Comparison of ENCODE assay signal across 10 mouse cellular contexts in the genomic region with DNA sequence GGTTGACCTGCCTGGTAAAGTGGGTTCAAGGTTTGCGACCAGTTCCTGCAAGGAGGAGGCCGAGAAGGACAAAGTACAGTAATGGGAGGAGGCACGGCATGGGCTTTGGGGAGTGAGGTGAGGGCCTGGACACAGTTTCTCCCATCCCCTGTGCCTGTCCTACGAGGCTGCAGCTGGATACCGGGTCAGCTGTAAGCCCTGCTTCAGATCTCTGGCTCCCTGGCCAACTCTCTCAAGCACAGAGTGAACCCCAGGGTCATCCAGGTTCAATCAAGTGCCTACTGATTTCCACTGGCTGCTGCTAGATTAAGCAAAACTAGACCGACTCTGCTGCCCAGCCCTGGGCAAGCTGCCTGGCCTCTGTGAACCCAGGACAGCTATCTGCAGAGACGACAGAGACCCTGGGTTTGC. TPM values are rescaled to one million over a fixed set of nuclear protein-coding genes. Genes with fewer than 3 reads are reported as not detected.
DNase-seq lines count a peak whose midpoint lies in the region; ATAC-seq and TF ChIP-seq lines count a peak whose summit lies in the region.
"Had no signal": no experiment of that assay in that cellular context is flagged by ENCODE, and none has a peak within 500 bp of the region (broad histone marks: within the 10 kb centered on the region; RNA-seq: fewer than 3 reads in every experiment).

No protein-coding gene starts in this region.

- peak; percentile 58 for DNase-seq in adrenal gland, adult 2 months
- no peak for DNase-seq in adrenal gland, postnatal 4 days (ENCODE audit: low spot score in 2 of 2)
- DNase-seq in midbrain, embryonic 11.5 days (ENCODE audit: low spot score, missing footprints), result no peak
- DNase-seq in midbrain, postnatal 0 days (ENCODE audit: low spot score), result no peak
- DNase-seq in kidney, adult 2 months, result peak; percentile 88
- DNase-seq in gastrocnemius, postnatal 36 days, result no peak
- DNase-seq in ovary, postnatal 10 days (ENCODE audit: low spot score), result no peak

- 76% methylated on average over 7 of the region's 7 CpGs for WGBS in midbrain, embryonic 11.5 days
- WGBS in midbrain, postnatal 0 days, result 69% methylated on average over 7 of the region's 7 CpGs
- WGBS in kidney, adult 2 months, result 13% methylated on average over 7 of the region's 7 CpGs
- 14% methylated on average over 7 of the region's 7 CpGs for WGBS in small intestine, adult 2 months

- peaks cover 68% of the 10 kb centered on the region for H3K4me1 ChIP-seq in midbrain, embryonic 11.5 days (ENCODE audit: control insufficient read depth, insufficient read depth, low read length)
- H3K4me1 ChIP-seq in midbrain, postnatal 0 days (ENCODE audit: insufficient read depth, low read length), result peaks cover 50% of the 10 kb centered on the region
- H3K4me1 ChIP-seq in kidney, adult 2 months (ENCODE audit: control insufficient read depth, insufficient read depth, low read length), result peaks cover 63% of the 10 kb centered on the region
- peaks cover 59% of the 10 kb centered on the region for H3K4me1 ChIP-seq in small intestine, adult 2 months (ENCODE audit: control insufficient read depth, insufficient read depth, insufficient read length, low read length)

- ATAC-seq in midbrain, embryonic 11.5 days (ENCODE audit: low FRiP score), result no peak
- no peak for ATAC-seq in midbrain, postnatal 0 days (ENCODE audit: low FRiP score)

- H3K9ac ChIP-seq in midbrain, embryonic 11.5 days (ENCODE audit: low read length), result peak overlapping the region; percentile 10; the same call in 1 of the 2 replicates
- no peak overlapping the region for H3K9ac ChIP-seq in midbrain, postnatal 0 days (replicated peaks; ENCODE audit: low read length, poor library complexity, severe bottlenecking)

- H3K9me3 ChIP-seq in midbrain, embryonic 11.5 days (ENCODE audit: control insufficient read depth, low read length), result no peaks in the 10 kb centered on the region
- no peaks in the 10 kb centered on the region for H3K9me3 ChIP-seq in midbrain, postnatal 0 days (ENCODE audit: low read length)

- H3K36me3 ChIP-seq in midbrain, embryonic 11.5 days (ENCODE audit: control insufficient read depth, insufficient read depth, low read length), result no peaks in the 10 kb centered on the region
- no peaks in the 10 kb centered on the region for H3K36me3 ChIP-seq in midbrain, postnatal 0 days (ENCODE audit: insufficient read depth, low read length)
- H3K36me3 ChIP-seq in kidney, adult 2 months (ENCODE audit: control insufficient read depth, insufficient read depth, low read length), result no peaks in the 10 kb centered on the region
- H3K36me3 ChIP-seq in small intestine, adult 2 months (ENCODE audit: control insufficient read depth, insufficient read depth, low read length), result no peaks in the 10 kb centered on the region

- no peak overlapping the region for H3K4me3 ChIP-seq in midbrain, embryonic 11.5 days (ENCODE audit: low read depth, low read length)
- H3K4me3 ChIP-seq in midbrain, postnatal 0 days (ENCODE audit: low read depth, low read length), result no peak overlapping the region
- no peak overlapping the region for H3K4me3 ChIP-seq in kidney, adult 2 months (ENCODE audit: insufficient read depth, low read depth, low read length)
- H3K4me3 ChIP-seq in small intestine, adult 2 months (ENCODE audit: low read depth, low read length), result peak overlapping the region; percentile 9

- no peak for TF ChIP-seq POLR2A in kidney, adult 2 months (IDR thresholded peaks at IDR 0.05; ENCODE audit: low read depth, low read length)
- TF ChIP-seq POLR2A in small intestine, adult 2 months (IDR thresholded peaks at IDR 0.05; ENCODE audit: low read depth, low read length), result no peak

- TF ChIP-seq CTCF in midbrain, postnatal 0 days (IDR thresholded peaks at IDR 0.05), result no peak
- no peak for TF ChIP-seq CTCF in kidney, adult 2 months (conservative IDR thresholded peaks at IDR 0.05; ENCODE audit: insufficient read depth, insufficient read length, low read depth, low read length)
- TF ChIP-seq CTCF in small intestine, adult 2 months (IDR thresholded peaks at IDR 0.05; ENCODE audit: extremely low read depth, insufficient read length, insufficient replicate concordance, low read depth, low read length), result no peak

- intact Hi-C loops in gastrocnemius, postnatal 36 days (cut with DNase I), result no loop called here

- H3K27me3 ChIP-seq in midbrain, embryonic 11.5 days (ENCODE audit: control insufficient read depth, insufficient read depth, low read length), result no peaks in the 10 kb centered on the region
- H3K27me3 ChIP-seq in midbrain, postnatal 0 days (ENCODE audit: insufficient read depth, low read length), result no peaks in the 10 kb centered on the region
- no peaks in the 10 kb centered on the region for H3K27me3 ChIP-seq in kidney, adult 2 months (replicated peaks; ENCODE audit: control insufficient read depth, insufficient read depth, low read length)
- no peaks in the 10 kb centered on the region for H3K27me3 ChIP-seq in small intestine, adult 2 months (ENCODE audit: control insufficient read depth, insufficient read depth, low read length)

- 0 out of 2 replicates have a peak overlapping the region, but pooled peaks have one; percentile 11 for H3K4me2 ChIP-seq in midbrain, embryonic 11.5 days
- no peak overlapping the region for H3K4me2 ChIP-seq in midbrain, postnatal 0 days (ENCODE audit: low read depth, low read length, poor library complexity, severe bottlenecking)

- no peak overlapping the region for H3K27ac ChIP-seq in midbrain, embryonic 11.5 days (ENCODE audit: low read depth, low read length)
- H3K27ac ChIP-seq in midbrain, postnatal 0 days (ENCODE audit: low read depth, low read length), result no peak overlapping the region
- peak overlapping the region; percentile 90 for H3K27ac ChIP-seq in kidney, adult 2 months (ENCODE audit: insufficient read depth, low read depth, low read length)
- H3K27ac ChIP-seq in small intestine, adult 2 months (ENCODE audit: insufficient read depth, low read depth, low read length), result peak overlapping the region; percentile 80

RNA-seq across cellular contexts. Expression of a gene that starts 3.3 kb away (rescaled TPM):
- 10 to 100 TPM; 76.9 to 91.2 TPM for total RNA-seq in adrenal gland, adult 2 months (2021)
- 204 and 210 TPM in 2 replicates for polyA plus RNA-seq in adrenal gland, adult 2 months (2012; rRNA removed)
- total RNA-seq in adrenal gland, postnatal 4 days (2021), result 10 to 100 TPM; 94.4 to 94.5 TPM
- polyA plus RNA-seq in midbrain, embryonic 11.5 days (2014; fragmentation: Nextera tagmentation; extraction: Ambion mirVana), result 36.2 and 42.1 TPM in 2 replicates
- total RNA-seq in midbrain, postnatal 0 days (2014; rRNA removed), result 62.3 and 72.8 TPM in 2 replicates
- polyA plus RNA-seq in midbrain, postnatal 0 days (2015; fragmentation: Nextera tagmentation; extraction: Ambion mirVana), result 38.3 and 44.3 TPM in 2 replicates
- polyA plus RNA-seq in kidney, adult 2 months (2012; rRNA removed), result 115 and 137 TPM in 2 replicates
- polyA plus RNA-seq in small intestine, adult 2 months (2012; rRNA removed), result 84.1 and 251 TPM in 2 replicates
- 10 to 100 TPM in 1 of 2 experiments, 1 to 10 TPM in 1; 9.4 to 10.5 TPM for total RNA-seq in gastrocnemius, postnatal 36 days (2021)
- total RNA-seq: megakaryocyte, adult 5-6 weeks had no signal

RNA-seq across cellular contexts. Expression of a gene that starts 49.5 kb away (rescaled TPM):
- total RNA-seq in adrenal gland, adult 2 months (2021), result under 1 TPM in 1 of 2 experiments, not detected in 1; 0.90 TPM
- polyA plus RNA-seq in adrenal gland, adult 2 months (2012; rRNA removed), result 0.51 and 0.67 TPM in 2 replicates
- 1,000 to 10,000 TPM in 1 of 2 experiments, 1 to 10 TPM in 1; 1.1 to 5,957 TPM for total RNA-seq in adrenal gland, postnatal 4 days (2021)
- polyA plus RNA-seq in midbrain, embryonic 11.5 days (2014; fragmentation: Nextera tagmentation; extraction: Ambion mirVana), result not detected in 2 replicates
- total RNA-seq in midbrain, postnatal 0 days (2014; rRNA removed), result not detected in 2 replicates
- polyA plus RNA-seq in midbrain, postnatal 0 days (2015; fragmentation: Nextera tagmentation; extraction: Ambion mirVana), result not detected in 2 replicates
- polyA plus RNA-seq in kidney, adult 2 months (2012; rRNA removed), result 0.17 and 0.29 TPM in 2 replicates
- 138 and 67,254 TPM in 2 replicates for polyA plus RNA-seq in small intestine, adult 2 months (2012; rRNA removed)
- not detected for total RNA-seq in gastrocnemius, postnatal 36 days (2021)
- total RNA-seq: megakaryocyte, adult 5-6 weeks had no signal
- polyA plus RNA-seq: embryonic facial prominence, embryonic 11.5 days had no signal

Comparison
In these comparisons a context has a peak if more than half of its experiments do, and no peak if none do; other contexts are left out.
1. DNase-seq: peak in adrenal gland, adult 2 months (single experiment) and kidney, adult 2 months (single experiment); none in adrenal gland, postnatal 4 days (0 of 2), midbrain, embryonic 11.5 days (single experiment), midbrain, postnatal 0 days (single experiment), gastrocnemius, postnatal 36 days (0 of 2) and ovary, postnatal 10 days (single experiment).
2. H3K27ac ChIP-seq: peak in kidney, adult 2 months (single experiment) and small intestine, adult 2 months (single experiment); none in midbrain, embryonic 11.5 days (single experiment) and midbrain, postnatal 0 days (single experiment).
3. RNA of a gene that starts 49.5 kb away (polyA plus RNA-seq): 138 to 67,254 TPM in small intestine, adult 2 months; 0.51 to 0.67 TPM in adrenal gland, adult 2 months, 0.17 to 0.29 TPM in kidney, adult 2 months, not detected in midbrain, postnatal 0 days and not detected in midbrain, embryonic 11.5 days; every median in the first group is over 10 times any median in the second.